Mouse (Mus musculus): ENCODE measurements around the gene Plscr2.
"Not testable (repeated sequence)": the region's sequence is repeated elsewhere in the genome, so short reads cannot be mapped to it uniquely, and the experiment has no call there.

Plscr2 gene

GRCm38 (mm10) chr9:92273956-92274762 lies 1.2 kb upstream of the Plscr2 start:
- peak; percentile 34 for DNase-seq (ENCODE audit: low read depth)

DNA sequence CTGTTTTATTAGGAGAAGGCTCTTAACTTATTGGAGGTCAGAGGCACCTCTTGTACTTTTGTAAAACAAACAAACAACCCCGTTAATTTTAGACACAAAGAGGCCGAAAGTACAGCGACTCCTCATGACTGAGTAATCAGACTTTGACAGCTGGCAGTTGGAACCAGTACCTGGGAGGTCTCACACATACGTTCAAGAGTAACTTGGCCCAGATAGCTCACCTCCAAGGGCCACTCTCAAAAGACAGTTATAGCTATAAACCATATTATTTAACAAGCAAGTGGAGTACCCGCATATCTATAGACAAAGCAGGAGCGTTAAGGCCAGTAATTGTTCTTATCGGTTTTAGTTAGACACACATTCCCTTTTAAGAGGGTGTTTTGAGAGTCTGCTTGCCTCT lies 958 bp downstream of the Plscr2 start:
- DNase-seq (ENCODE audit: low read depth) = no peak

DNA sequence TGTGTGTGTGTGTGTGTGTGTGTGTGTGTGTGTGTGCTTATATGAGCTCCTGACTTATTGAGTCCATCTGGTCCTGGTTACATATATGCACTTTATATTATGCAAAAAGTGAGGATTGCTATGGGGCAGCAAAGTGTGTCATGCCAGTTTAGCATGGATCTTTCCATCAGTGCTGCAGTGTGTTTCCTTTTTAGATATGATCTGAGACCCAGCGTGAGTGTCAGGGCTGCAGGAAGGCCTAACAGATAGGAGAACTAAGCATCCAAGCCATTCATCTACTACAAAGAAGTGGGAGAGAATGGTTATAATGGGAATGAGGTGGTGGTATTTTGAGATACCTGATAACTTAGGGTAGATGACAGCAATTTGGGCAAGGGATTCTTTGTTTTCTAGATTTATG lies 4.6 kb downstream of the Plscr2 start:
- DNase-seq (ENCODE audit: low read depth) = no peak

GRCm38 (mm10) chr9:92282563-92283171 lies 7.3 kb downstream of the Plscr2 start:
- DNase-seq (ENCODE audit: low read depth) = peak; percentile 43

- no peak for DNase-seq (ENCODE audit: low read depth)
Observed at GRCm38 (mm10) chr9:92289675-92290074, 14.3 kb downstream of the Plscr2 start.

- DNase-seq (ENCODE audit: low read depth) = no peak
Observed at GRCm38 (mm10) chr9:92292169-92292568, 16.8 kb downstream of the Plscr2 start.

GRCm38 (mm10) chr9:92292922-92293321 lies 17.5 kb downstream of the Plscr2 start:
- DNase-seq (ENCODE audit: low read depth) = no peak

DNA sequence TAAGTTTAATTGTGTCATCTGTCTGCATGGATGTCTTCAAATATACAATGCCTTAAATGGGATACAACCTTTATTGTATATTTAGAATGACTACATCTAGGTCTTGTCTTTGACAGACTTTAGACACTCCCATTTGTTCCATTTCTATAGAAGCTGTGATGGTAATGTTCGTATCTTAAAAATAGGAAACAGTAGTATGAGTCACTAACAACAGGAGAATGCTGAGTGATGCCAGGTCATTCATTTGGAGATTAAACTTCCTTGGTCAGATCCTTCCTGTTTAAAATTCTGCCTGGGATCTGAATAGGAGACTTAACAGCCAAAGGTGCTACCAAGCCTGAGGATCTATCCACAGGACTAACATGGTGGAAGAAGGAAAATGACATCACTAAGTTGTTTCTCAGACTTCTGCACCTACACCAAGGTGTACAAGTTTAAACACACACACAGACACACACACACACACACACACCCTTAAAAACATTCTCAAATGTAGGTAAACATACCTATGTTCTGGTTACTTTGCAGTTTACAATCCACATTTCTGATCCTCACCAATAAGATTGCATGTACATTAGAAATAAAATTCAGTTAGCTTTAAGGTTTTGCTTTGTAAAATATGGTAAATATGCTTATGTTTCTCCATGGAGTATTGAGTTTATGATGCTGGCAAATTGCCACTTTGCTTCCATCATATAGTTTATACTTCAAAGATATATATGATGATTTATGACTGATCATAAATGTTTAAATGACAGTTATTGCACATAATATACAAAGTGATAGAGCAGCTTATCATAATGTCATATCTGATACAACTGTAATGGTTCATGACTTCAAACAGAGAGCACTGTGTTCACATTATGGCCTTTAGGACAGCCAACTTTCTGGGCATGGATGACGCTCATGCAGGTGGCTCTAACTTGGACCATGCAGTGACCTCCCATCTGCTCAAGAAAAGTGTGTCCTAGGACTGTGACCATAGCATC lies 18.5 kb downstream of the Plscr2 start:
- no peak for DNase-seq (ENCODE audit: low read depth)

DNA sequence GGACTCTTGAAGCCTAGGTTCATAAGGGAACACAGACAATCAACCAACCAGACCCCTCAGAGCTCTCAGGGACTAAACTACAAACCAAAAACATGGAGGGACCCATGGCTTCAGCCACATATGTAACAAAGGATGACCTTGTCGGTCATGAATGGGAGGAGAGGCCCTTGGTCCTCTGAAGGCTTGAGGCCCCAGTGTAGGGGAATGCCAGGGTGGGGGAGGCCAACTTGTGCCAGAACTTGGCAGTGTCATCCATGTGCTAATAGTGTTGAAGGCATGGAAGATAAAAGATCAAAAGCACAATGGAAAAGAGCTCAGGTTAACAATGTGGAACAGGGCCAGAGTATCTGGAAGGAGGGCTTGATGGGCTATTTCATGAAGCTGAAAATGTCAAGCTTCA lies 22.9 kb downstream of the Plscr2 start:
- DNase-seq (ENCODE audit: low read depth) = no peak

DNA sequence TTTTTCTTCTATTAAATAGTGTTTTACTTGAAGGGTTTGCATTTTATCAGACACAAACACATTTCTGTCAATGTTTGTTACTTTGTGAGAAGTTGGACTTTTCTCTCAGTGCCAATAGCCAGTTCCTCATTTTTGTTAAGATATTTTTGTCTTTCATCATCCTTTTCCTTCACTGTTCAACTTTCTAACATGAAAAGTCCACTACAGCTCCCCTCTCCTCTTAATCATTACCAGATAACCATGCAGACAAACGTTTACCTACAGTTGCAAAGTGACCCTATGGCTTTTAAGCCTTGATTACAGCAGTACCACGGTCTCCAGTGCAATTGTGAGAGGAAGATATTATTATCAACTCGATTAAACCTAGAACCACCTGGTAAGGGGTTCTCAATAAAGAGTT lies 25.8 kb downstream of the Plscr2 start:
- DNase-seq (ENCODE audit: low read depth) = no peak

DNA sequence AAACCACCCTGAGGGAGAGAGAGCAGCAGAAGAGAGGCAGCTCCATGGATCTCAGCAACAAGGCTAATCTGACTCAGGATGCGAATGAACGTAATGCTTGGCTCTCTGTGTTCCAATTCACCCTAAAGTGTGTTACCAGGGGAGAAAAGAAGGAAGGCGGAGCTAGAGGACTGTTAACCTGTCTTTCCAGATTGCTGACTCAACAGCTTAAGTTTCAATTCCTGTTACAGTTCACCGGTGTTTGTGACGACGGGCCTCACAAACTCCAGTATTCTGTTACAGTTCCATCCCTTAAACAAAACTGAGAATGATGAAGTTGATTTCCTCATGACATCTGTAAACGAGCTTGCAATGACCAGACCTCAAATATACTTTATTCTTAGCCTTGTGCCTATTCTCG lies 29.7 kb downstream of the Plscr2 start:
- DNase-seq (ENCODE audit: low read depth) = no peak

- DNase-seq (ENCODE audit: low read depth) = no peak
Observed at GRCm38 (mm10) chr9:92305620-92306220, 30.3 kb downstream of the Plscr2 start.

GRCm38 (mm10) chr9:92309077-92309476 lies 33.7 kb downstream of the Plscr2 start, which contains the start of gene 1700057G04Rik:
Gene 1700057G04Rik, plus strand, starts transcription at chr9:92309377.
- no peak for DNase-seq (ENCODE audit: low read depth)

- DNase-seq (ENCODE audit: low read depth) = peak; percentile 24
Observed at GRCm38 (mm10) chr9:92316791-92317190, 41.4 kb downstream of the Plscr2 start.

- DNase-seq (ENCODE audit: low read depth) = not testable (repeated sequence)
Observed at GRCm38 (mm10) chr9:92325936-92326335, 50.5 kb downstream of the Plscr2 start.

- no peak for DNase-seq (ENCODE audit: low read depth)
Observed at GRCm38 (mm10) chr9:92326813-92327212, 51.4 kb downstream of the Plscr2 start.

DNA sequence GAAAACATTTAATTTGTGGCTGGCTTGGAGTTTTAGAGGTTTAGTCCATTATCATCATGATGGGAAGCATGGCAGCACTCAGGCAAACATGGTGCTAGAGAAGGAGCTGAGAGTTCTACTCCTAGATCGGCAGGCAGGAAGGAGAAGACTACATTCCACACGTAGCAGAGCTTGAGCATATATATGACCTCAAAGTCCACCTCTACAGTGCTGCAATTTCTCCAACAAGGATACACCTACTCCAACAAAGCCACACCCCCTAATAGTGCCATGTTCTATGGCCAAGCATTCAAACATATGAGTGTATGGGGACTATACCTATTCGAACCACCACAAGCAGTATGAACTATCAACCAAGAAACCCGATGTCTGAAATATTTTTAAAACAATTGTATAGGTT lies 56.0 kb downstream of the Plscr2 start:
- no peak for DNase-seq (ENCODE audit: low read depth)

- DNase-seq (ENCODE audit: low read depth) = no peak
Observed at GRCm38 (mm10) chr9:92334845-92335244, 59.4 kb downstream of the Plscr2 start.

GRCm38 (mm10) chr9:92335277-92335818 lies 59.9 kb downstream of the Plscr2 start:
- DNase-seq (ENCODE audit: low read depth) = no peak

GRCm38 (mm10) chr9:92337063-92337462 lies 61.7 kb downstream of the Plscr2 start:
- no peak for DNase-seq (ENCODE audit: low read depth)

GRCm38 (mm10) chr9:92337661-92338060 lies 62.3 kb downstream of the Plscr2 start:
- DNase-seq (ENCODE audit: low read depth) = no peak

- no peak for DNase-seq (ENCODE audit: low read depth)
Observed at GRCm38 (mm10) chr9:92338954-92339353, 63.6 kb downstream of the Plscr2 start.
